Mouse (Mus musculus) embryonic facial prominence, embryonic 11.5 days (tissue): ENCODE results near the gene Taar2. TPM values are rescaled to one million over a fixed set of nuclear protein-coding genes. Genes with fewer than 3 reads are reported as not detected.

ENCODE experiments used
- ATAC-seq: fragments of 200-750 bp; cut with Nextera tagmentation; replicated peaks from 2 replicates; pipeline ENCODE4 v1.8.0; 2017; ENCODE audit warnings: low read depth; ENCODE audit not compliant: insufficient number of reproducible peaks, low FRiP score, low TSS enrichment
- DNase-seq: peaks from one replicate; pipeline ENCODE4 v3.0.0-alpha.2; 2015; ENCODE audit warnings: low spot score
- H3K27ac ChIP-seq: fragments of 300-500 bp; sonication (generic); replicated peaks from 2 replicates; pipeline ENCODE4 v1.5.1; 2014; ENCODE audit warnings: mild to moderate bottlenecking, low read depth, low read length, control low read depth
- H3K27me3 ChIP-seq: fragments of 300-500 bp; sonication (generic); 2 replicates; pipeline ENCODE4 v1.6.1; 2014; ENCODE audit warnings: mild to moderate bottlenecking, low read length, moderate library complexity, mixed read lengths; ENCODE audit not compliant: control insufficient read depth, insufficient read depth
- H3K36me3 ChIP-seq: fragments of 300-500 bp; sonication (generic); replicated peaks from 2 replicates; pipeline ENCODE4 v1.6.1; 2014; ENCODE audit warnings: low read depth, mild to moderate bottlenecking, low read length, moderate library complexity, mixed read lengths; ENCODE audit not compliant: control insufficient read depth, insufficient read depth
- H3K4me1 ChIP-seq: fragments of 300-500 bp; sonication (generic); 2 replicates; pipeline ENCODE4 v1.6.1; 2014; ENCODE audit warnings: low read length, mixed read lengths; ENCODE audit not compliant: control insufficient read depth, insufficient read depth
- H3K4me2 ChIP-seq: fragments of 300-500 bp; sonication (generic); 2 replicates; pipeline ENCODE4 v1.6.1; 2014; ENCODE audit warnings: low read depth, mild to moderate bottlenecking, control low read depth, low read length, moderate library complexity
- H3K4me3 ChIP-seq: fragments of 300-500 bp; sonication (generic); 2 replicates; pipeline ENCODE4 v1.5.1; 2014; ENCODE audit warnings: low read depth, low read length, control low read depth
- H3K9ac ChIP-seq: fragments of 300-500 bp; sonication (generic); replicated peaks from 2 replicates; pipeline ENCODE4 v1.6.1; 2014; ENCODE audit warnings: mild to moderate bottlenecking, control low read depth, low read length
- H3K9me3 ChIP-seq: fragments of 300-500 bp; sonication (generic); replicated peaks from 2 replicates; pipeline ENCODE4 v1.6.1; 2016; ENCODE audit warnings: mild to moderate bottlenecking, low read length, inconsistent platforms, mixed read lengths; ENCODE audit not compliant: control insufficient read depth
- WGBS: fragments of 180-500 bp; shearing (Covaris S2); extraction: QIAGEN DNeasy Blood & Tissue Kit; methylation state at CpG from one replicate; pipeline ENCODE4 v1.1.7; 2014; 5-methylcytosine and 5-hydroxymethylcytosine counted together
- polyA plus RNA-seq: library from polyadenylated mRNA; unstranded; fragments of >200 nt; fragmentation: Nextera tagmentation; extraction: Ambion mirVana; gene quantifications from 2 replicates; pipeline ENCODE4 v1.2.1, GENCODE M21; 2014

Gene Taar2
- polyA plus RNA-seq, result not detected in 2 replicates

DNA sequence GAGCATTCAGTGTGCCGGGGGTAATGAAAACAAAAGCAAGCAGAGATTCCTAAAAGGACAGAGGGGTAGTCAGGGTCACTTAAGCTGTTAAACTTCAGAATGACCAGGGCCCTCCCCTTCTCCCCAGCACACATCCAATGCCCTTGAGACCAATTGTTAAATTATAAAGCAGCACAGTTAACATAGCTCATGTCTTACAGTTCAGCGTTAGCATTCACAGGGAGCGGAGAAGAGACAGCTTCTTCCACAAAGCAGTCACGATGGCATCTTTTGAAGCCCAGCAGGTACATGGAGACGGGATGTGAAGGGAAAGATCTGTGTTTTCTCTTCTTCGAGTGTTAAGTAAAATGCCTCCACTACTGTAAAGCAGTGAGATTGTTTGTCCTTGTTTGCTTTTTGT is at the start of gene Taar2:
Gene Taar2 (plus strand): TSS at position 261 of the 400 bp plus-strand sequence.
- H3K27ac ChIP-seq, result no peak within 1 kb of the TSS
- H3K4me3 ChIP-seq, result no peak within 1 kb of the TSS
- H3K9me3 ChIP-seq, result no peaks in the 10 kb centered on the region
- DNase-seq (no peak), ATAC-seq (no peak)
- no peaks in the 10 kb centered on the region for H3K36me3 ChIP-seq
- H3K9ac ChIP-seq, result no peak within 1 kb of the TSS
- no peaks in the 10 kb centered on the region for H3K27me3 ChIP-seq
- 58% methylated on average over 6 of the region's 6 CpGs for WGBS
- H3K4me1 ChIP-seq, result no peaks in the 10 kb centered on the region
- H3K4me2 ChIP-seq, result no peak within 1 kb of the TSS

DNA sequence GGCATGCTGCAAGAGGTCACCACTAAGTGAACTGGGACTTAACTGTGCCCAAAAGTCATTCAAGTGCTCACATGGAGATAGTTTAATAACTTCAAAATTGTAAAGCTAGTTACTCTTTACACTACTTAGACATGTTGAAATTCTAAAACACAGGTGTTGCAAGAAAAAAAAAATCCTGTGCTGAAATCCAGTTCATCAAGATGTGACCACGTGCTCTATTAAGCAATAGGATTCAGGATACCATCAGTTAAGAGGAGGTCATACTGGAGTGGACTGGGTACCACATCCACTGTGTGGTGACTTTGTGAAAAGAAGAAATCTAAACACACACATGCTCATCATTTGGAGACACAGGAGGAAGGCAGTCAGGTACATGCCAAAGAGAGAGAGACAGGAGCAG is 45.4 kb upstream of the Taar2 start:
- H3K27me3 ChIP-seq, result no peaks in the 10 kb centered on the region
- no peaks in the 10 kb centered on the region for H3K9me3 ChIP-seq
- H3K4me1 ChIP-seq, result no peaks in the 10 kb centered on the region
- H3K4me2 ChIP-seq, result no peak overlapping the region
- no peaks in the 10 kb centered on the region for H3K36me3 ChIP-seq
- ATAC-seq (no peak), DNase-seq (no peak)
- H3K27ac ChIP-seq, result no peak overlapping the region
- no peak overlapping the region for H3K9ac ChIP-seq
- WGBS, result 86% methylated on average over 1 of the region's 1 CpGs
- no peak overlapping the region for H3K4me3 ChIP-seq

DNA sequence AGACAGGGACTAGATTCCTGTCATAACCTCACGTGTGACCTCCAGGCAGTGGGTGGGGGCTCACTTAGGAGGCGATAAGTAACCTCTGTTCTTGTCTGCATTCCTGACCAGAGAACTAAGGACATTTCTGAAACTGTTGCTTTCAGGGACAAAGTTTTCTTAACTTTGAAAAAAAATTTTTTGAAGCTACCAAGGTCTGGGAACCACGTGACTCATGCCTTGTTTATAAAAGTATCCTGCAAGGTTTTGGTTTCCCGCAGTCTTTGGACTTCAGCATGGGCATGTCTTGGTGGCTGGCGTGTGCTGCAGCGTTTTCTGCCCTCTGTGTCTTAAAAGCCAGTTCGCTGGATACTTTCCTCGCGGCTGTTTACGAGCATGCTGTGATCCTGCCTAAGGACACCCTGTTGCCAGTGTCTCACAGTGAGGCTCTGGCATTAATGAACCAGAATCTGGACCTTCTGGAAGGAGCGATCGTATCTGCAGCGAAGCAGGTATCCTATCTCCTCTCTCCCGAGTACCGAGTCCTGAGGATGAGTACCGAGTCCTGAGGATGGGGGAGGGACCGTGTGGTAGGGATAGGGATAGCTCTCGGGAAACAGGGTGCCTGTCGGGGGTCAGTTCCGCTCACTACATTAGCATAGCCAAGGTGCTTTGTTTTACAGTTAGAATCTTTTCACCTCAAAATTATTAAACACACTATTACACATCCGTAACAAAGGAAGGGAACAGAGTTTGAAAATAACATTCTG is 43.6 kb upstream of the Taar2 start, which contains the start of gene Vnn1:
Gene Vnn1 (plus strand): TSS at position 88 of the 749 bp plus-strand sequence.
- peak within 1 kb of the TSS; percentile 21; the same call in 1 of the 2 replicates for H3K4me3 ChIP-seq
- no peaks in the 10 kb centered on the region for H3K9me3 ChIP-seq
- H3K9ac ChIP-seq, result peak within 1 kb of the TSS; percentile 34
- DNase-seq (peak; percentile 33), ATAC-seq (no peak)
- no peaks in the 10 kb centered on the region for H3K36me3 ChIP-seq
- H3K27me3 ChIP-seq, result no peaks in the 10 kb centered on the region
- no peak within 1 kb of the TSS for H3K27ac ChIP-seq
- H3K4me1 ChIP-seq, result no peaks in the 10 kb centered on the region
- H3K4me2 ChIP-seq, result peak within 1 kb of the TSS; percentile 46
- WGBS, result 30% methylated on average over 21 of the region's 21 CpGs

DNA sequence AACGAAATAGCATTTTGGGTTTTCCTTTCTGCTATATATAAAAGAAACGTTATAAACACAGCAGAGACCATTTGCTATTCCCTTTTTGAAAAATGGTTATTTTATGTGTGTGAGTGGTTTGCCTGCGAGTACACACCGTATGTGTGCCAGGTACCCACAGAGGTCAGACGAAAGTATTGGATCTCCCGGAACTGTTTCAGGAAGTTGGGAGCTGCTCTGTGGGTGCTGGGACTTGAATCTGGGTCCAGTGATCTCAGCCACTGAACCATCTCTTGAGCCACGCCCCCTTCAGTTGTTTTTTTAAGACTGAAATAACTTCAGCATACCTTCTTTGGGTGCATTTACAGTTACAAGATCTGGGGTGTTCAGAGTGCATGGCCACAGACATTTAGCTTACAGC is 43.0 kb upstream of the Taar2 start:
- Histone ChIP-seq H3K36me3 (no peaks in the 10 kb centered on the region), H3K27me3 (no peaks in the 10 kb centered on the region), H3K9me3 (no peaks in the 10 kb centered on the region), H3K9ac (no peak overlapping the region), H3K27ac (no peak overlapping the region), H3K4me1 (no peaks in the 10 kb centered on the region), H3K4me3 (no peak overlapping the region), H3K4me2 (no peak overlapping the region)
- WGBS, result 72% methylated on average over 7 of the region's 7 CpGs
- DNase-seq (no peak), ATAC-seq (no peak)

DNA sequence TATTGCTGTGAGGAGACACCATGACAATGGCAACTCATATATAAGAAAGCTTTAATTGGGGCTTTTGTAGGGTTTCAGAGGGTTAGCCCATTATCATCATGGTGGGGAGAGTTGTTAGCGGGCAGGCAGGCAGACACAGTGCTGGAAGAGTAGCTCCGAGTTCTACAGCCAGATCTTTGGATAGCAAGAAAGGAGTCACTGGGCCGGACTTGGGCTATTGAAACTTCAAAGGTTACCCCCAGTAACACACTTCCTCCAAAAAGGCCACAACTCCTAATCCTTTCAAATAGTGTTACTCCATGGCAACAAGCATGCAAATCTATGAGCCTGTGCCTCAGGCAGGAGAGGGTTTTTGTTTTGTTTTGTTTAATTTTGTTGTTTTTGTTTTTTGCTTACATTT is 37.3 kb upstream of the Taar2 start:
- no peaks in the 10 kb centered on the region for H3K4me1 ChIP-seq
- H3K9ac ChIP-seq, result no peak overlapping the region
- no peaks in the 10 kb centered on the region for H3K27me3 ChIP-seq
- no peaks in the 10 kb centered on the region for H3K36me3 ChIP-seq
- no peak overlapping the region for H3K4me3 ChIP-seq
- no peak overlapping the region for H3K27ac ChIP-seq
- no peak overlapping the region for H3K4me2 ChIP-seq
- DNase-seq (no peak), ATAC-seq (no peak)
- H3K9me3 ChIP-seq, result no peaks in the 10 kb centered on the region
- WGBS, result 80% methylated on average over 3 of the region's 3 CpGs

DNA sequence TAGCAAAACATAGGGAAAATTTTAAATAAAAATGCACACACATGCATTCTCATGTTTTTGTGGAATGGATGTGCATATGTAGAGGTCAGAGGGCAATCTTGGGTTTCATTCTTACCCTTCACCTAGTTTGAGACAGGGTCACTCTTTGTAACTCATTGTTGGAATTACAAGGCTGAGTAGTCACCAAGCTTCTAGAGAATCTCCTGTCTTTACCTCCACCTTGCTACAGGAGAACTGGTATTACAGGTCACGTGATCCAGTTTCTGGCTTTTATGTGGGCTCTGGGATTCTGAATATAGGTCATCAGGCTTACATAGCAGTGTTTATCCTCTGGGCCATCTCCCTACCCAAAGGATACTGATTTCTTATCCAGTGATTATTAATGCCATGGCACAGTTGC is 32.7 kb upstream of the Taar2 start:
- no peak overlapping the region for H3K4me2 ChIP-seq
- 91% methylated on average over 1 of the region's 1 CpGs for WGBS
- H3K4me1 ChIP-seq, result no peaks in the 10 kb centered on the region
- H3K27me3 ChIP-seq, result no peaks in the 10 kb centered on the region
- no peaks in the 10 kb centered on the region for H3K9me3 ChIP-seq
- H3K4me3 ChIP-seq, result no peak overlapping the region
- no peaks in the 10 kb centered on the region for H3K36me3 ChIP-seq
- H3K9ac ChIP-seq, result no peak overlapping the region
- ATAC-seq (no peak), DNase-seq (no peak)
- H3K27ac ChIP-seq, result no peak overlapping the region

DNA sequence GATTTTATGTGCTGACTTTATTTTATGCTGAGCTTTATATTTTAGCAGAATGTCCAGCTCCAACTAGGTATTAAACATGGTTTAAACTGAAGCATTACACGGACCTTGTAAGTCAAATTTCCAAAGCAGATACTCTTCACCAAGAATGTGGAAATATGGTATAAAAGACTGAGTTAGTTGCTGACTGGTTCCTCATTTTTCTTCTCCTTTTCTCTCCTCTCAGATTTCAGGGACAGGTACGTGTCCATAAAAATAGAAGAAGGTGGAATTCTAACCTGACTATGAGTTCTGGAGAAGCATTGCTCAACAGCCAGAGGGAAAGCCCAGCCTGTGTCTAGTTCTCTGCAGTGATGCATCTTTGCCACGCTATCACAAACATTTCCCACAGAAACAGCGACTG is 18.3 kb upstream of the Taar2 start, which contains the start of gene Taar1:
Gene Taar1 (plus strand): TSS at position 301 of the 400 bp plus-strand sequence.
- ATAC-seq (no peak), DNase-seq (no peak)
- H3K4me1 ChIP-seq, result no peaks in the 10 kb centered on the region
- no peaks in the 10 kb centered on the region for H3K36me3 ChIP-seq
- H3K27me3 ChIP-seq, result no peaks in the 10 kb centered on the region
- no peaks in the 10 kb centered on the region for H3K9me3 ChIP-seq
- H3K4me2 ChIP-seq, result no peak within 1 kb of the TSS
- no peak within 1 kb of the TSS for H3K27ac ChIP-seq
- WGBS, result 84% methylated on average over 4 of the region's 4 CpGs
- H3K9ac ChIP-seq, result no peak within 1 kb of the TSS
- H3K4me3 ChIP-seq, result no peak within 1 kb of the TSS

DNA sequence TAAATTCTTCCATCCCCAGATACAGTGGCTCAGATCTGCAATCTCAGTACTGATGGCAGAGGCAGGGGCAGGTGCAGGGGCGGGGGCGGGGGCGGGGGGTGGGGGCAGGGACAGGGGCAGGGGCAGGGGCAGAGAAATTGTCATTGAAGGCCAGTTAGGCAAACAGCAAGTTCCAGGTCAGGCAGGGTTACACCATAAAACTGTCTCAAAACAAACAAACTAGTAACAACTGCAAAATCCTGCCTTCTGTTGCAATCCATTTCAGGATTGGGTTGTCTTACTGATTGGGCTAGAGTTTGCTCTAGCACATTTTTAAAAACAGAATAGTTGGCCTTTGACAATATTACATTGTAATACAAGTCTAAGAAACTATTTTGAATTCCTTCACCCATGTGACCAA is 15.9 kb upstream of the Taar2 start:
- H3K27me3 ChIP-seq, result no peaks in the 10 kb centered on the region
- 70% methylated on average over 3 of the region's 3 CpGs for WGBS
- no peaks in the 10 kb centered on the region for H3K4me1 ChIP-seq
- H3K4me3 ChIP-seq, result no peak overlapping the region
- no peaks in the 10 kb centered on the region for H3K36me3 ChIP-seq
- H3K27ac ChIP-seq, result no peak overlapping the region
- DNase-seq (no peak), ATAC-seq (no peak)
- H3K9ac ChIP-seq, result no peak overlapping the region
- H3K4me2 ChIP-seq, result no peak overlapping the region
- no peaks in the 10 kb centered on the region for H3K9me3 ChIP-seq
